Mouse (Mus musculus) layer of hippocampus, postnatal 36 days (tissue): ENCODE data around the gene Il17rc. TPM values are rescaled to one million over a fixed set of nuclear protein-coding genes. Genes with fewer than 3 reads are reported as not detected.

Source experiments
- DNase-seq, 2 experiments: peaks; one replicate each; pipeline ENCODE4 v3.0.0; 2022
- microRNA-seq, 2 experiments: library from miRNA; unstranded; fragments of <30 nt; microRNA quantifications; one replicate each; pipeline ENCODE4 v1.2.0; 2021
- total RNA-seq, 2 experiments: library from RNA; stranded (reverse); gene quantifications; 2 replicates each; pipeline ENCODE4 v1.2.3; 2021

Il17rc gene
- total RNA-seq, 2 experiments from 2014 or later = 6.4 to 9.7 TPM

GRCm38 (mm10) chr6:113499346-113499745 lies 28.1 kb downstream of the Il17rc start:
- DNase-seq = no peak

- peak; percentile 73 to 75 for DNase-seq
Observed at GRCm38 (mm10) chr6:113501388-113502084, 30.3 kb downstream of the Il17rc start, which contains the start of gene Prrt3. TSS of gene Prrt3 (minus strand) at chr6:113501931.

- no peak for DNase-seq
Observed at GRCm38 (mm10) chr6:113502801-113503200, 31.6 kb downstream of the Il17rc start.

GRCm38 (mm10) chr6:113505689-113506088 lies 34.5 kb downstream of the Il17rc start:
- no peak for DNase-seq

- no peak for DNase-seq
Observed at GRCm38 (mm10) chr6:113507130-113507529, 35.9 kb downstream of the Il17rc start.

- no peak for DNase-seq
Observed at GRCm38 (mm10) chr6:113508272-113508946, 37.2 kb downstream of the Il17rc start.

GRCm38 (mm10) chr6:113508947-113509280 lies 37.7 kb downstream of the Il17rc start:
- no peak for DNase-seq

- DNase-seq = no peak
Observed at GRCm38 (mm10) chr6:113513944-113514343, 42.7 kb downstream of the Il17rc start.

GRCm38 (mm10) chr6:113514600-113514999 lies 43.4 kb downstream of the Il17rc start:
- DNase-seq = no peak

GRCm38 (mm10) chr6:113517434-113518080 lies 46.3 kb downstream of the Il17rc start:
- DNase-seq = no peak

GRCm38 (mm10) chr6:113522310-113522709 lies 51.1 kb downstream of the Il17rc start:
- no peak for DNase-seq

- DNase-seq = no peak
Observed at GRCm38 (mm10) chr6:113523420-113523819, 52.2 kb downstream of the Il17rc start.

GRCm38 (mm10) chr6:113530932-113531839 lies 60.0 kb downstream of the Il17rc start, which contains the start of the genes Emc3 and Fancd2:
TSS of gene Emc3 (minus strand) at chr6:113531652.
TSS of gene Fancd2 (plus strand) at chr6:113531682.
- DNase-seq = peak; percentile 91 to 93

GRCm38 (mm10) chr6:113531840-113532404 lies 60.7 kb downstream of the Il17rc start:
- no peak for DNase-seq

Small RNAs within 50 kb of the gene (microRNA-seq; reads per million reads assigned to microRNA genes)
- 0 reads per million in 2 experiments for gene Gm23365
- gene Gm24387 = 0 reads per million in 2 experiments

Other genes with a start within 250 kb of the Il17rc start
- 10 to 100 TPM; 12.6 to 14.5 TPM for gene Mtmr14, start 233.6 kb upstream of the Il17rc start, total RNA-seq
- 10 to 100 TPM; 17.6 to 22.7 TPM for gene Cpne9, start 189.1 kb upstream of the Il17rc start, total RNA-seq
- 10 to 100 TPM; 36.3 to 39.4 TPM for gene Brpf1, start 164.3 kb upstream of the Il17rc start, total RNA-seq
- gene Ogg1, start 144.5 kb upstream of the Il17rc start, total RNA-seq = 1 to 10 TPM; 8.3 to 9.5 TPM
- gene Camk1, start 127.4 kb upstream of the Il17rc start, total RNA-seq = 10 to 100 TPM; 48.6 to 50.1 TPM
- gene Tada3, start 93.5 kb upstream of the Il17rc start, total RNA-seq = 10 to 100 TPM; 53.4 to 56.1 TPM
- 100 to 1,000 TPM; 296 to 329 TPM for gene Arpc4, start 93.3 kb upstream of the Il17rc start, total RNA-seq
- gene Ttll3, start 82.2 kb upstream of the Il17rc start, total RNA-seq = 10 to 100 TPM; 17.8 to 19.3 TPM
- 10 to 100 TPM; 31.1 to 32.4 TPM for gene Rpusd3, start 52.1 kb upstream of the Il17rc start, total RNA-seq
- not detected for gene Cidec, start 35.7 kb upstream of the Il17rc start, total RNA-seq
- 10 to 100 TPM; 43.4 to 50.6 TPM for gene Jagn1, start 28.9 kb upstream of the Il17rc start, total RNA-seq
- under 1 TPM; 0.25 to 0.27 TPM for gene Il17re, start 12.9 kb upstream of the Il17rc start, total RNA-seq
- gene Creld1, start 11.9 kb downstream of the Il17rc start, total RNA-seq = 100 to 1,000 TPM; 122 to 133 TPM
- 10 to 100 TPM; 52.8 to 54.1 TPM for gene Prrt3, start 30.5 kb downstream of the Il17rc start, total RNA-seq
- gene Emc3, start 60.2 kb downstream of the Il17rc start, total RNA-seq = 10 to 100 TPM; 75.1 to 82.0 TPM
- gene Fancd2, start 60.3 kb downstream of the Il17rc start, total RNA-seq = 1 to 10 TPM; 1.9 to 2.5 TPM
- under 1 TPM; 0.28 to 0.50 TPM for gene Fancd2os, start 129.3 kb downstream of the Il17rc start, total RNA-seq
- 100 to 1,000 TPM; 224 to 232 TPM for gene Brk1, start 133.3 kb downstream of the Il17rc start, total RNA-seq
- gene Vhl, start 152.5 kb downstream of the Il17rc start, total RNA-seq = 10 to 100 TPM; 50.8 to 50.9 TPM
- gene Irak2, start 167.0 kb downstream of the Il17rc start, total RNA-seq = 10 to 100 TPM; 15.3 to 24.8 TPM
- gene Tatdn2, start 225.6 kb downstream of the Il17rc start, total RNA-seq = 10 to 100 TPM; 52.5 to 60.7 TPM
- gene Ghrl, start 248.5 kb downstream of the Il17rc start, total RNA-seq = not detected